Mouse (Mus musculus): ENCODE data around the gene Smarcb1.
"Not testable (repeated sequence)": the region's sequence is repeated elsewhere in the genome, so short reads cannot be mapped to it uniquely, and the experiment has no call there.

The Smarcb1 gene

GRCm38 (mm10) chr10:75889406-75890153 lies 31.8 kb downstream of the Smarcb1 start:
- peak; percentile 32 for DNase-seq (ENCODE audit: extremely low spot score)

GRCm38 (mm10) chr10:75887504-75887903 lies 33.9 kb downstream of the Smarcb1 start:
- DNase-seq (ENCODE audit: extremely low spot score) = not testable (repeated sequence)

- no peak for DNase-seq (ENCODE audit: extremely low spot score)
Observed at GRCm38 (mm10) chr10:75884742-75885141, 36.7 kb downstream of the Smarcb1 start.

- peak; percentile 80 for DNase-seq (ENCODE audit: extremely low spot score)
Observed at GRCm38 (mm10) chr10:75883232-75883552, 38.2 kb downstream of the Smarcb1 start.

- no peak for DNase-seq (ENCODE audit: extremely low spot score)
Observed at GRCm38 (mm10) chr10:75882433-75883231, 38.8 kb downstream of the Smarcb1 start.

GRCm38 (mm10) chr10:75881578-75882432 lies 39.6 kb downstream of the Smarcb1 start:
- no peak for DNase-seq (ENCODE audit: extremely low spot score)

GRCm38 (mm10) chr10:75880771-75881577 lies 40.4 kb downstream of the Smarcb1 start:
- DNase-seq (ENCODE audit: extremely low spot score) = no peak

- DNase-seq (ENCODE audit: extremely low spot score) = no peak
Observed at GRCm38 (mm10) chr10:75880351-75880750, 41.1 kb downstream of the Smarcb1 start.

GRCm38 (mm10) chr10:75878836-75879235 lies 42.6 kb downstream of the Smarcb1 start:
- DNase-seq (ENCODE audit: extremely low spot score) = no peak

- no peak for DNase-seq (ENCODE audit: extremely low spot score)
Observed at GRCm38 (mm10) chr10:75873543-75874170, 47.8 kb downstream of the Smarcb1 start.

GRCm38 (mm10) chr10:75872915-75873542 lies 48.4 kb downstream of the Smarcb1 start:
- DNase-seq (ENCODE audit: extremely low spot score) = peak; percentile 89

- DNase-seq (ENCODE audit: extremely low spot score) = no peak
Observed at GRCm38 (mm10) chr10:75872025-75872914, 49.1 kb downstream of the Smarcb1 start.

- DNase-seq (ENCODE audit: extremely low spot score) = no peak
Observed at GRCm38 (mm10) chr10:75861587-75861986, 59.8 kb downstream of the Smarcb1 start.

- no peak for DNase-seq (ENCODE audit: extremely low spot score)
Observed at GRCm38 (mm10) chr10:75860746-75861145, 60.7 kb downstream of the Smarcb1 start.

- peak; percentile 96 for DNase-seq (ENCODE audit: extremely low spot score)
Observed at GRCm38 (mm10) chr10:75859786-75860470, 61.5 kb downstream of the Smarcb1 start, which contains the start of gene Mif. TSS of gene Mif (minus strand) at chr10:75860240.

GRCm38 (mm10) chr10:75859107-75859746 lies 62.2 kb downstream of the Smarcb1 start:
- DNase-seq (ENCODE audit: extremely low spot score) = peak; percentile 84

GRCm38 (mm10) chr10:75857598-75857997 lies 63.8 kb downstream of the Smarcb1 start:
- no peak for DNase-seq (ENCODE audit: extremely low spot score)

- no peak for DNase-seq (ENCODE audit: extremely low spot score)
Observed at GRCm38 (mm10) chr10:75856976-75857375, 64.4 kb downstream of the Smarcb1 start.
